Mouse (Mus musculus) embryo, embryonic 9.5 days (tissue): ENCODE data around the gene Magea1.
A peak's percentile ranks its signal among the peaks of the same experiment; 100 is the strongest.
"Not testable (repeated sequence)": the region's sequence is repeated elsewhere in the genome, so short reads cannot be mapped to it uniquely, and the experiment has no call there.

Experiments used
- DNase-seq: peaks from one replicate; pipeline ENCODE4 v3.0.0-alpha.2; 2017; ENCODE audit errors: extremely low spot score

Gene Magea1

GRCm38 (mm10) chrX:155089693-155090092, at the start of gene Magea1:
Gene Magea1 (minus strand): TSS chrX:155089793.
- DNase-seq: not testable (repeated sequence)

- not testable (repeated sequence) for DNase-seq
These were observed 38.7 kb upstream of the Magea1 start, which contains the start of gene Cldn34b2 for GRCm38 (mm10) chrX:155128312-155128711. Gene Cldn34b2 (minus strand): TSS chrX:155128412.

GRCm38 (mm10) chrX:155098024-155098423, 8.4 kb upstream of the Magea1 start:
- DNase-seq: peak; percentile 1

- not testable (repeated sequence) for DNase-seq
These were observed 4.0 kb upstream of the Magea1 start, which contains the start of gene Magea2 for GRCm38 (mm10) chrX:155093566-155093965. Gene Magea2 (minus strand): TSS chrX:155093666.

- not testable (repeated sequence) for DNase-seq
These were observed 26.5 kb downstream of the Magea1 start, which contains the start of gene Magea5 for GRCm38 (mm10) chrX:155063045-155063444. Gene Magea5 (minus strand): TSS chrX:155063145.
